Mouse (Mus musculus): ENCODE measurements around the gene Oasl1. TPM values are rescaled to one million over a fixed set of nuclear protein-coding genes. Genes with fewer than 3 reads are reported as not detected.
"Not testable (repeated sequence)": the region's sequence is repeated elsewhere in the genome, so short reads cannot be mapped to it uniquely, and the experiment has no call there.

Gene Oasl1
- total RNA-seq (2021), result not detected

GRCm38 (mm10) chr5:114922998-114923473 is at the start of gene Oasl1:
Gene Oasl1, plus strand, starts transcription at chr5:114923240.
- no peak for DNase-seq (ENCODE audit: extremely low spot score in 1 of 2, low spot score in 1 of 2)

GRCm38 (mm10) chr5:114875858-114876257 is 47.2 kb upstream of the Oasl1 start:
- no peak for DNase-seq (ENCODE audit: extremely low spot score in 1 of 2, low spot score in 1 of 2)

- DNase-seq (ENCODE audit: extremely low spot score in 1 of 2, low spot score in 1 of 2), result no peak
Observed at GRCm38 (mm10) chr5:114876331-114876730, 46.7 kb upstream of the Oasl1 start.

- no peak for DNase-seq (ENCODE audit: extremely low spot score in 1 of 2, low spot score in 1 of 2)
Observed at GRCm38 (mm10) chr5:114877487-114877886, 45.6 kb upstream of the Oasl1 start.

- DNase-seq (ENCODE audit: extremely low spot score in 1 of 2, low spot score in 1 of 2), result no peak
Observed at GRCm38 (mm10) chr5:114879399-114879798, 43.6 kb upstream of the Oasl1 start.

GRCm38 (mm10) chr5:114882319-114882718 is 40.7 kb upstream of the Oasl1 start:
- DNase-seq (ENCODE audit: extremely low spot score in 1 of 2, low spot score in 1 of 2), result not testable (repeated sequence)

- DNase-seq (ENCODE audit: extremely low spot score in 1 of 2, low spot score in 1 of 2), result no peak
Observed at GRCm38 (mm10) chr5:114883022-114883421, 40.0 kb upstream of the Oasl1 start.

- no peak for DNase-seq (ENCODE audit: extremely low spot score in 1 of 2, low spot score in 1 of 2)
Observed at GRCm38 (mm10) chr5:114886801-114887200, 36.2 kb upstream of the Oasl1 start.

GRCm38 (mm10) chr5:114888995-114889394 is 34.0 kb upstream of the Oasl1 start:
- no peak for DNase-seq (ENCODE audit: extremely low spot score in 1 of 2, low spot score in 1 of 2)

GRCm38 (mm10) chr5:114895542-114895941 is 27.5 kb upstream of the Oasl1 start:
- no peak for DNase-seq (ENCODE audit: extremely low spot score in 1 of 2, low spot score in 1 of 2)

- DNase-seq (ENCODE audit: extremely low spot score in 1 of 2, low spot score in 1 of 2), result no peak
Observed at GRCm38 (mm10) chr5:114896688-114897373, 26.2 kb upstream of the Oasl1 start, which contains the start of gene Oasl2. Gene Oasl2, plus strand, starts transcription at chr5:114896936.

GRCm38 (mm10) chr5:114897374-114897793 is 25.7 kb upstream of the Oasl1 start:
- no peak for DNase-seq (ENCODE audit: extremely low spot score in 1 of 2, low spot score in 1 of 2)

GRCm38 (mm10) chr5:114898857-114899256 is 24.2 kb upstream of the Oasl1 start:
- no peak for DNase-seq (ENCODE audit: extremely low spot score in 1 of 2, low spot score in 1 of 2)

GRCm38 (mm10) chr5:114902413-114902812 is 20.6 kb upstream of the Oasl1 start:
- peak in 1 of 2 experiments; percentile 18 for DNase-seq (ENCODE audit: extremely low spot score in 1 of 2, low spot score in 1 of 2)

- no peak for DNase-seq (ENCODE audit: extremely low spot score in 1 of 2, low spot score in 1 of 2)
Observed at GRCm38 (mm10) chr5:114908598-114909305, 14.3 kb upstream of the Oasl1 start.

- no peak for DNase-seq (ENCODE audit: extremely low spot score in 1 of 2, low spot score in 1 of 2)
Observed at GRCm38 (mm10) chr5:114913686-114914085, 9.4 kb upstream of the Oasl1 start.

- DNase-seq (ENCODE audit: extremely low spot score in 1 of 2, low spot score in 1 of 2), result no peak
Observed at GRCm38 (mm10) chr5:114914855-114915254, 8.2 kb upstream of the Oasl1 start.

GRCm38 (mm10) chr5:114915854-114916253 is 7.2 kb upstream of the Oasl1 start:
- no peak for DNase-seq (ENCODE audit: extremely low spot score in 1 of 2, low spot score in 1 of 2)

- no peak for DNase-seq (ENCODE audit: extremely low spot score in 1 of 2, low spot score in 1 of 2)
Observed at GRCm38 (mm10) chr5:114916777-114917176, 6.3 kb upstream of the Oasl1 start.

GRCm38 (mm10) chr5:114917357-114917756 is 5.7 kb upstream of the Oasl1 start:
- DNase-seq (ENCODE audit: extremely low spot score in 1 of 2, low spot score in 1 of 2), result not testable (repeated sequence)

GRCm38 (mm10) chr5:114921551-114922365 is 1.3 kb upstream of the Oasl1 start:
- DNase-seq (ENCODE audit: extremely low spot score in 1 of 2, low spot score in 1 of 2), result no peak
